Mouse (Mus musculus) forebrain, postnatal 0 days (tissue): Measurements from ENCODE around the gene Ago4. TPM values are rescaled to one million over a fixed set of nuclear protein-coding genes. Genes with fewer than 3 reads are reported as not detected.
"Not testable (repeated sequence)": the region's sequence is repeated elsewhere in the genome, so short reads cannot be mapped to it uniquely, and the experiment has no call there.

Experiments
- ATAC-seq: fragments of 200-750 bp; cut with Nextera tagmentation; 2 replicates; pipeline ENCODE4 v1.8.0; 2017; ENCODE audit warnings: mild to moderate bottlenecking, moderate library complexity
- DNase-seq: peaks from one replicate; pipeline ENCODE4 v3.0.0-alpha.2; 2015
- H3K27ac ChIP-seq: fragments of 300-500 bp; sonication (generic); 2 replicates; pipeline ENCODE4 v1.5.1; 2014; ENCODE audit warnings: low read depth, mild to moderate bottlenecking, antibody characterized with exemption, low read length, moderate library complexity, mixed read lengths
- H3K27me3 ChIP-seq: fragments of 300-500 bp; sonication (generic); 2 replicates; pipeline ENCODE4 v1.6.1; 2014; ENCODE audit warnings: mild to moderate bottlenecking, low read length, mixed read lengths; ENCODE audit not compliant: insufficient read depth
- H3K36me3 ChIP-seq: fragments of 300-500 bp; sonication (generic); 2 replicates; pipeline ENCODE4 v1.6.1; 2014; ENCODE audit warnings: mild to moderate bottlenecking, moderate library complexity; ENCODE audit not compliant: insufficient read depth
- H3K4me1 ChIP-seq: fragments of 300-500 bp; sonication (generic); 2 replicates; pipeline ENCODE4 v1.6.1; 2014; ENCODE audit warnings: antibody characterized with exemption; ENCODE audit not compliant: insufficient read depth
- H3K4me2 ChIP-seq: fragments of 300-500 bp; sonication (generic); 2 replicates; pipeline ENCODE4 v1.6.1; 2014; ENCODE audit warnings: low read depth, mild to moderate bottlenecking, moderate library complexity
- H3K4me3 ChIP-seq: fragments of 300-500 bp; sonication (generic); 2 replicates; pipeline ENCODE4 v1.5.1; 2014; ENCODE audit warnings: low read depth, low read length, mixed read lengths
- H3K9ac ChIP-seq: fragments of 300-500 bp; sonication (generic); 2 replicates; pipeline ENCODE4 v1.6.1; 2014; ENCODE audit warnings: mild to moderate bottlenecking
- H3K9me3 ChIP-seq: fragments of 300-500 bp; sonication (generic); 2 replicates; pipeline ENCODE4 v1.6.1; 2016; ENCODE audit warnings: low read length
- CTCF ChIP-seq: sonication (generic); IDR thresholded peaks from 2 replicates; pipeline ENCODE4 v1.5.1; 2016; ENCODE audit warnings: antibody characterized with exemption, control low read depth, low read depth
- WGBS: fragments of 180-500 bp; shearing (Covaris S2); extraction: QIAGEN DNeasy Blood & Tissue Kit; methylation state at CpG from one replicate; pipeline ENCODE4 v1.1.7; 2014; 5-methylcytosine and 5-hydroxymethylcytosine counted together
- polyA plus RNA-seq: library from polyadenylated mRNA; unstranded; fragments of >200 nt; fragmentation: Nextera tagmentation; extraction: Ambion mirVana; gene quantifications from 2 replicates; pipeline ENCODE4 v1.2.1, GENCODE M21; 2015
- total RNA-seq: library from RNA; depleted of rRNA; stranded (reverse); fragments of >200 nt; gene quantifications from 2 replicates; pipeline ENCODE4 v1.2.3, GENCODE M21; 2014

Ago4 gene
- total and polyA plus RNA-seq, 2 experiments from 2014 or later: 3.1 to 11.6 TPM

- WGBS: 86% methylated on average over 1 of the region's 1 CpGs
- DNase-seq: no peak
- H3K9me3 ChIP-seq: no peaks in the 10 kb centered on the region
- no peaks in the 10 kb centered on the region for H3K36me3 ChIP-seq
- no peaks in the 10 kb centered on the region for H3K4me1 ChIP-seq
- H3K4me3 ChIP-seq: no peak overlapping the region
- no peaks in the 10 kb centered on the region for H3K27me3 ChIP-seq
- no peak overlapping the region for H3K27ac ChIP-seq
- no peak overlapping the region for H3K9ac ChIP-seq
- ATAC-seq: no peak
- TF ChIP-seq CTCF: no peak
- no peak overlapping the region for H3K4me2 ChIP-seq
Measured at GRCm38 (mm10) chr4:126545016-126545415, 11.7 kb upstream of the Ago4 start.

- ATAC-seq: no peak
- Histone ChIP-seq H3K36me3 (no peaks in the 10 kb centered on the region), H3K27ac (no peak overlapping the region), H3K27me3 (no peaks in the 10 kb centered on the region), H3K4me3 (no peak overlapping the region), H3K4me1 (no peaks in the 10 kb centered on the region), H3K4me2 (no peak overlapping the region), H3K9me3 (no peaks in the 10 kb centered on the region), H3K9ac (no peak overlapping the region)
- no peak for TF ChIP-seq CTCF
- 71% methylated on average over 7 of the region's 7 CpGs for WGBS
- no peak for DNase-seq
Measured at GRCm38 (mm10) chr4:126542838-126543237, 9.6 kb upstream of the Ago4 start.

- Histone ChIP-seq H3K4me2 (no peak overlapping the region), H3K36me3 (no peaks in the 10 kb centered on the region), H3K27ac (no peak overlapping the region), H3K9ac (no peak overlapping the region), H3K27me3 (no peaks in the 10 kb centered on the region), H3K9me3 (no peaks in the 10 kb centered on the region), H3K4me1 (no peaks in the 10 kb centered on the region), H3K4me3 (no peak overlapping the region)
- DNase-seq (no peak), ATAC-seq (no peak)
- no peak for TF ChIP-seq CTCF
- 86% methylated on average over 3 of the region's 3 CpGs for WGBS
Measured at GRCm38 (mm10) chr4:126540487-126541071, 7.3 kb upstream of the Ago4 start.

GRCm38 (mm10) chr4:126536865-126537264 is 3.6 kb upstream of the Ago4 start:
- Histone ChIP-seq H3K9me3 (no peaks in the 10 kb centered on the region), H3K27me3 (no peaks in the 10 kb centered on the region), H3K36me3 (no peaks in the 10 kb centered on the region), H3K27ac (no peak overlapping the region), H3K4me1 (peaks cover 6% of the 10 kb centered on the region; the same call in 1 of the 2 replicates), H3K9ac (no peak overlapping the region), H3K4me2 (no peak overlapping the region), H3K4me3 (no peak overlapping the region)
- 70% methylated on average over 5 of the region's 5 CpGs for WGBS
- TF ChIP-seq CTCF: no peak
- no peak for ATAC-seq
- no peak for DNase-seq

- not testable (repeated sequence) for DNase-seq, ATAC-seq, H3K4me3 ChIP-seq, H3K27ac ChIP-seq, H3K9me3 ChIP-seq, H3K4me1 ChIP-seq, H3K9ac ChIP-seq, H3K27me3 ChIP-seq, H3K4me2 ChIP-seq, H3K36me3 ChIP-seq
- WGBS: 93% methylated on average over 7 of the region's 7 CpGs
Measured at GRCm38 (mm10) chr4:126535631-126536030, 2.4 kb upstream of the Ago4 start.

GRCm38 (mm10) chr4:126533729-126534070 is 428 bp upstream of the Ago4 start:
- DNase-seq (no peak), ATAC-seq (peak; percentile 19; the same call in 1 of the 2 replicates)
- no peaks in the 10 kb centered on the region for H3K9me3 ChIP-seq
- no peak for TF ChIP-seq CTCF
- H3K36me3 ChIP-seq: no peaks in the 10 kb centered on the region
- H3K27me3 ChIP-seq: no peaks in the 10 kb centered on the region
- 7% methylated on average over 7 of the region's 7 CpGs for WGBS
- peak overlapping the region; percentile 92 for H3K9ac ChIP-seq
- H3K27ac ChIP-seq: peak overlapping the region; percentile 79
- H3K4me3 ChIP-seq: peak overlapping the region; percentile 93
- peak overlapping the region; percentile 90 for H3K4me2 ChIP-seq
- H3K4me1 ChIP-seq: peaks cover 9% of the 10 kb centered on the region; the same call in 1 of the 2 replicates

- Histone ChIP-seq H3K4me3 (peak overlapping the region; percentile 93), H3K27ac (no peak overlapping the region), H3K9ac (peak overlapping the region; percentile 92), H3K9me3 (no peaks in the 10 kb centered on the region), H3K36me3 (no peaks in the 10 kb centered on the region), H3K27me3 (no peaks in the 10 kb centered on the region), H3K4me2 (peak overlapping the region; percentile 90), H3K4me1 (peaks cover 9% of the 10 kb centered on the region; the same call in 1 of the 2 replicates)
- ATAC-seq (no peak), DNase-seq (no peak)
- WGBS: 22% methylated on average over 5 of the region's 5 CpGs
- no peak for TF ChIP-seq CTCF
Measured at GRCm38 (mm10) chr4:126532292-126532691, 980 bp downstream of the Ago4 start.
